In the genomic region with DNA sequence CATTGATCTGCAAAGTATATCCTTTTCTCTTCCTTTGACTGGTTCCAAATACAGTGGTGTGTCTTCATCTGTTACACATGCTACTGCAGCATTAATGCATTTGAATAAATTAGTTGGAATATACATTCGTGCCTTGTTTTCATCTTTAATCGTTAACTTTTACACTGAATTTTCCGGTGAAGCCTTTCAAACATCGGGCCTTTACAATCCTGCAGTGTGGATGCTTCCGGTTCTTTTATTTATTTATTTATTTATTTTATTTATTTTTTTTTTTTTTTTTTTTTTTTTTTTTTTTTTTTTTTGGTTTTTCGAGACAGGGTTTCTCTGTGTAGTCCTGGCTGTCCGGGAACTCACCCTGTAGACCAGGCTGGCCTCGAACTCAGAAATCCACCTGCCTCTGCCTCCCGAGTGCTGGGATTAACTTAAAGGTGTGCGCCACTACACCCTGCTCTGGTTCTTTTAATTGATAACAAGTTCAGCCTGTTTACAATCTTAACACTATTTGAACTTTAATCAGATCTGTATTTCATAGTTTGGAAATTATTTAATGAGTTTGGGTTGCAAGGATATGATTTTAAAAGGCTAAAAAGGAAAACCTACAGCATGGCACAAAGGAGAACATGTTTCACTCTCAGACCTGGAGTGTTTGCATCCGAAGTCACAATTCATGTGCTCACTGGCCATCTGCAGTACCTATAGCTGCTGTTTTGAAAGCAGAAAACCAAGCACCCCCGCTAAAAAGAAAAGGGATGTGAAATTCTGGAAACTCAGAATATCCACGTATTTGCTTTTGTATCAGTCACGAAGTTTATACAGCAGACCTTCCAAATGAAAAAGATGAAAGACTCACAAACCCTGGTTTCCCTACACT, we compare ENCODE assay signal across 8 mouse cellular contexts. TPM values are rescaled to one million over a fixed set of nuclear protein-coding genes. Genes with fewer than 3 reads are reported as not detected.
DNase-seq lines count a peak whose midpoint lies in the region; ATAC-seq and TF ChIP-seq lines count a peak whose summit lies in the region.

No protein-coding gene starts in this region.

- peak overlapping the region; percentile 89 for H3K27ac ChIP-seq in kidney, postnatal 0 days
- H3K27ac ChIP-seq in embryonic facial prominence, embryonic 13.5 days: peak overlapping the region; percentile 94
- H3K27ac ChIP-seq in intestine, embryonic 14.5 days (ENCODE audit: low read depth): peak overlapping the region; percentile 92; the same call in 1 of the 2 replicates
- H3K27ac ChIP-seq in midbrain, postnatal 0 days (ENCODE audit: low read depth, low read length): peak overlapping the region; percentile 94

- peaks cover 9% of the 10 kb centered on the region for H3K4me1 ChIP-seq in kidney, postnatal 0 days (replicated peaks; ENCODE audit: insufficient read depth, low read length)
- H3K4me1 ChIP-seq in embryonic facial prominence, embryonic 13.5 days: peaks cover 9% of the 10 kb centered on the region
- peaks cover 12% of the 10 kb centered on the region for H3K4me1 ChIP-seq in intestine, embryonic 14.5 days (replicated peaks; ENCODE audit: control insufficient read depth, insufficient read depth, low read length)
- H3K4me1 ChIP-seq in midbrain, postnatal 0 days (ENCODE audit: insufficient read depth, low read length): peaks cover 5% of the 10 kb centered on the region

- no peaks in the 10 kb centered on the region for H3K27me3 ChIP-seq in kidney, postnatal 0 days (ENCODE audit: insufficient read depth, low read length)
- no peaks in the 10 kb centered on the region for H3K27me3 ChIP-seq in embryonic facial prominence, embryonic 13.5 days
- no peaks in the 10 kb centered on the region for H3K27me3 ChIP-seq in intestine, embryonic 14.5 days (replicated peaks; ENCODE audit: control insufficient read depth, insufficient read depth, low read length)
- H3K27me3 ChIP-seq in midbrain, postnatal 0 days (ENCODE audit: insufficient read depth, low read length): no peaks in the 10 kb centered on the region

- H3K4me2 ChIP-seq in kidney, postnatal 0 days (ENCODE audit: low read length): peak overlapping the region; percentile 74
- peak overlapping the region; percentile 72 for H3K4me2 ChIP-seq in embryonic facial prominence, embryonic 13.5 days
- H3K4me2 ChIP-seq in intestine, embryonic 14.5 days (ENCODE audit: low read length): peak overlapping the region; percentile 51
- peak overlapping the region; percentile 65 for H3K4me2 ChIP-seq in midbrain, postnatal 0 days (ENCODE audit: low read depth, low read length, poor library complexity, severe bottlenecking)

- 54% methylated on average over 14 of the region's 14 CpGs for WGBS in kidney, postnatal 0 days
- 60% methylated on average over 14 of the region's 14 CpGs for WGBS in embryonic facial prominence, embryonic 13.5 days
- WGBS in intestine, embryonic 14.5 days: 64% methylated on average over 14 of the region's 14 CpGs
- 63% methylated on average over 14 of the region's 14 CpGs for WGBS in midbrain, postnatal 0 days

- peak; percentile 3; the same call in 1 of the 2 replicates for ATAC-seq in kidney, postnatal 0 days (replicated peaks; ENCODE audit: low FRiP score, low read depth)
- ATAC-seq in embryonic facial prominence, embryonic 13.5 days (ENCODE audit: insufficient number of reproducible peaks, insufficient read depth, low FRiP score, low TSS enrichment, low read depth): peak; percentile 43; the same call in 1 of the 2 replicates
- ATAC-seq in intestine, embryonic 14.5 days (replicated peaks; ENCODE audit: low FRiP score, low TSS enrichment, low read depth): peak; percentile 34
- 0 out of 2 replicates have a peak, but pooled peaks have one; percentile 20 for ATAC-seq in midbrain, postnatal 0 days (ENCODE audit: low FRiP score)

- H3K9ac ChIP-seq in kidney, postnatal 0 days (ENCODE audit: low read depth, low read length): peak overlapping the region; percentile 86; the same call in 1 of the 2 replicates
- peak overlapping the region; percentile 95 for H3K9ac ChIP-seq in embryonic facial prominence, embryonic 13.5 days
- peak overlapping the region; percentile 86 for H3K9ac ChIP-seq in intestine, embryonic 14.5 days (ENCODE audit: low read length)
- peak overlapping the region; percentile 50; the same call in 1 of the 2 replicates for H3K9ac ChIP-seq in midbrain, postnatal 0 days (replicated peaks; ENCODE audit: low read length, poor library complexity, severe bottlenecking)

- no peak for DNase-seq in kidney, postnatal 0 days (ENCODE audit: low spot score)
- DNase-seq in kidney, postnatal 36 days: no peak
- no peak for DNase-seq in intestine, embryonic 14.5 days (ENCODE audit: low spot score)
- no peak for DNase-seq in midbrain, postnatal 0 days (ENCODE audit: low spot score)
- no peak for DNase-seq in cerebellum, postnatal 14 days
- no peak for DNase-seq in natural killer cell, adult 2 months (ENCODE audit: low spot score in 2 of 2)
- DNase-seq in left cerebral cortex, adult 18-20 months (ENCODE audit: low spot score in 2 of 2): no peak

- no peak for TF ChIP-seq CTCF in kidney, postnatal 0 days (IDR thresholded peaks at IDR 0.05; ENCODE audit: low read depth)
- no peak for TF ChIP-seq CTCF in midbrain, postnatal 0 days (IDR thresholded peaks at IDR 0.05)

- H3K4me3 ChIP-seq in kidney, postnatal 0 days (replicated peaks; ENCODE audit: low read depth, low read length): peak overlapping the region; percentile 74
- H3K4me3 ChIP-seq in embryonic facial prominence, embryonic 13.5 days: peak overlapping the region; percentile 84
- H3K4me3 ChIP-seq in intestine, embryonic 14.5 days (ENCODE audit: low read depth, low read length): peak overlapping the region; percentile 92
- H3K4me3 ChIP-seq in midbrain, postnatal 0 days (ENCODE audit: low read depth, low read length): peak overlapping the region; percentile 92

- H3K36me3 ChIP-seq in kidney, postnatal 0 days (ENCODE audit: insufficient read depth, low read length): peaks cover 25% of the 10 kb centered on the region
- peaks cover 35% of the 10 kb centered on the region for H3K36me3 ChIP-seq in embryonic facial prominence, embryonic 13.5 days
- peaks cover 47% of the 10 kb centered on the region for H3K36me3 ChIP-seq in intestine, embryonic 14.5 days (ENCODE audit: control insufficient read depth, insufficient read depth, low read length)
- peaks cover 13% of the 10 kb centered on the region for H3K36me3 ChIP-seq in midbrain, postnatal 0 days (ENCODE audit: insufficient read depth, low read length)

- H3K9me3 ChIP-seq in kidney, postnatal 0 days (replicated peaks; ENCODE audit: low read length): no peaks in the 10 kb centered on the region
- no peaks in the 10 kb centered on the region for H3K9me3 ChIP-seq in embryonic facial prominence, embryonic 13.5 days
- no peaks in the 10 kb centered on the region for H3K9me3 ChIP-seq in intestine, embryonic 14.5 days (ENCODE audit: control insufficient read depth, low read length)
- H3K9me3 ChIP-seq in midbrain, postnatal 0 days (ENCODE audit: low read length): no peaks in the 10 kb centered on the region

RNA-seq across cellular contexts. Expression of gene Gtf2a2, which starts 0.6 kb away (rescaled TPM):
- 210 and 211 TPM in 2 replicates for polyA plus RNA-seq in kidney, postnatal 0 days (2015; fragmentation: Nextera tagmentation; extraction: Ambion mirVana)
- 205 and 221 TPM in 2 replicates for polyA plus RNA-seq in embryonic facial prominence, embryonic 13.5 days (2015; fragmentation: Nextera tagmentation; extraction: Ambion mirVana)
- polyA plus RNA-seq in intestine, embryonic 14.5 days (2014; fragmentation: Nextera tagmentation; extraction: Ambion mirVana): 195 and 196 TPM in 2 replicates
- total RNA-seq in midbrain, postnatal 0 days (2014; rRNA removed): 104 and 116 TPM in 2 replicates
- 213 and 236 TPM in 2 replicates for polyA plus RNA-seq in midbrain, postnatal 0 days (2015; fragmentation: Nextera tagmentation; extraction: Ambion mirVana)
- total RNA-seq in left cerebral cortex, adult 18-20 months (2021): 10 to 100 TPM; 46.5 to 49.9 TPM

RNA-seq across cellular contexts. Expression of gene Bnip2, which starts 22.5 kb away (rescaled TPM):
- polyA plus RNA-seq in kidney, postnatal 0 days (2015; fragmentation: Nextera tagmentation; extraction: Ambion mirVana): 88.9 and 90.6 TPM in 2 replicates
- 103 and 122 TPM in 2 replicates for polyA plus RNA-seq in embryonic facial prominence, embryonic 13.5 days (2015; fragmentation: Nextera tagmentation; extraction: Ambion mirVana)
- 83.7 and 93.5 TPM in 2 replicates for polyA plus RNA-seq in intestine, embryonic 14.5 days (2014; fragmentation: Nextera tagmentation; extraction: Ambion mirVana)
- total RNA-seq in midbrain, postnatal 0 days (2014; rRNA removed): 41.5 and 63.6 TPM in 2 replicates
- 45.9 and 48.0 TPM in 2 replicates for polyA plus RNA-seq in midbrain, postnatal 0 days (2015; fragmentation: Nextera tagmentation; extraction: Ambion mirVana)
- total RNA-seq in left cerebral cortex, adult 18-20 months (2021): 10 to 100 TPM; 40.6 to 40.7 TPM

RNA-seq across cellular contexts. Expression of gene Gcnt3, which starts 26.1 kb away (rescaled TPM):
- 2.6 and 2.9 TPM in 2 replicates for polyA plus RNA-seq in kidney, postnatal 0 days (2015; fragmentation: Nextera tagmentation; extraction: Ambion mirVana)
- polyA plus RNA-seq in embryonic facial prominence, embryonic 13.5 days (2015; fragmentation: Nextera tagmentation; extraction: Ambion mirVana): 0.07 TPM in 1 of 2 replicates, not detected in the other
- 3.6 and 5.0 TPM in 2 replicates for polyA plus RNA-seq in intestine, embryonic 14.5 days (2014; fragmentation: Nextera tagmentation; extraction: Ambion mirVana)
- total RNA-seq in midbrain, postnatal 0 days (2014; rRNA removed): 0.22 TPM in 1 of 2 replicates, not detected in the other
- 0.04 TPM in 1 of 2 replicates, not detected in the other for polyA plus RNA-seq in midbrain, postnatal 0 days (2015; fragmentation: Nextera tagmentation; extraction: Ambion mirVana)
- not detected for total RNA-seq in left cerebral cortex, adult 18-20 months (2021)
